Mouse (Mus musculus) activated CD4-positive, CD25-positive, alpha-beta regulatory T cell, adult 4 months (primary cell): Measurements from ENCODE around the gene Klhl33. TPM values are rescaled to one million over a fixed set of nuclear protein-coding genes. Genes with fewer than 3 reads are reported as not detected.

Experiments
- polyA plus RNA-seq, 2 experiments: library from polyadenylated mRNA; unstranded; fragments of 100-300 nt; shearing (Covaris generic); gene quantifications; one replicate each; pipeline ENCODE4 v1.2.1; 2017

Klhl33 gene
- polyA plus RNA-seq, 2 experiments from 2014 or later, result 0.21 TPM; not detected in 1

Other genes starting within 250 kb of the Klhl33 start
- not detected for gene Olfr747, start 204.3 kb downstream of the Klhl33 start, polyA plus RNA-seq
- gene Olfr748, start 190.1 kb downstream of the Klhl33 start, polyA plus RNA-seq, result under 1 TPM in 1 of 2 experiments, not detected in 1; 0.21 TPM
- gene Olfr749, start 152.4 kb downstream of the Klhl33 start, polyA plus RNA-seq, result not detected
- gene Ttc5, start 112.0 kb downstream of the Klhl33 start, polyA plus RNA-seq, result 100 to 1,000 TPM; 108 to 124 TPM
- not detected for gene Ccnb1ip1, start 89.8 kb downstream of the Klhl33 start, polyA plus RNA-seq
- gene Parp2, start 89.7 kb downstream of the Klhl33 start, polyA plus RNA-seq, result 10 to 100 TPM; 83.6 to 88.1 TPM
- gene Tep1, start 26.9 kb downstream of the Klhl33 start, polyA plus RNA-seq, result 10 to 100 TPM; 20.7 to 22.0 TPM
- 100 to 1,000 TPM in 1 of 2 experiments, 10 to 100 TPM in 1; 73.9 to 108 TPM for gene Osgep, start 27.4 kb upstream of the Klhl33 start, polyA plus RNA-seq
- gene Apex1, start 27.5 kb upstream of the Klhl33 start, polyA plus RNA-seq, result 100 to 1,000 TPM in 1 of 2 experiments, 10 to 100 TPM in 1; 72.8 to 108 TPM
- gene Pip4p1, start 33.3 kb upstream of the Klhl33 start, polyA plus RNA-seq, result 1 to 10 TPM; 3.6 to 4.1 TPM
- 10 to 100 TPM; 61.0 to 76.3 TPM for gene Pnp, start 33.6 kb upstream of the Klhl33 start, polyA plus RNA-seq
- 1 to 10 TPM in 1 of 2 experiments, not detected in 1; 9.9 TPM for gene Gm49342, start 47.0 kb upstream of the Klhl33 start, polyA plus RNA-seq
- under 1 TPM; 0.60 to 0.85 TPM for gene Pnp2, start 58.5 kb upstream of the Klhl33 start, polyA plus RNA-seq
- gene Rnase10, start 110.2 kb upstream of the Klhl33 start, polyA plus RNA-seq, result not detected
- not detected for gene Rnase9, start 144.4 kb upstream of the Klhl33 start, polyA plus RNA-seq
- not detected for gene Rnase11, start 152.7 kb upstream of the Klhl33 start, polyA plus RNA-seq
- gene Rnase12, start 160.2 kb upstream of the Klhl33 start, polyA plus RNA-seq, result not detected
- gene Olfr750, start 176.9 kb upstream of the Klhl33 start, polyA plus RNA-seq, result not detected
- 10 to 100 TPM; 11.7 to 15.5 TPM for gene Rnase4, start 193.6 kb upstream of the Klhl33 start, polyA plus RNA-seq
- 1 to 10 TPM; 3.7 to 6.6 TPM for gene Ang, start 193.6 kb upstream of the Klhl33 start, polyA plus RNA-seq
- not detected for gene Eddm3b, start 216.9 kb upstream of the Klhl33 start, polyA plus RNA-seq
- 1 to 10 TPM; 1.9 to 6.0 TPM for gene Rnase6, start 226.4 kb upstream of the Klhl33 start, polyA plus RNA-seq
- not detected for gene Rnase1, start 249.3 kb upstream of the Klhl33 start, polyA plus RNA-seq